Mouse (Mus musculus) spleen, adult 12 weeks (tissue): ENCODE measurements around the gene Aloxe3.

Experiments used
- DNase-seq: peaks from one replicate; pipeline ENCODE4 v3.0.0; 2022; ENCODE audit warnings: low spot score

The Aloxe3 gene

GRCm38 (mm10) chr11:69125041-69125851 is 450 bp upstream of the Aloxe3 start:
- peak; percentile 73 for DNase-seq

- no peak for DNase-seq
Measured at GRCm38 (mm10) chr11:69125919-69126705, 416 bp downstream of the Aloxe3 start.

- DNase-seq: no peak
Measured at GRCm38 (mm10) chr11:69126706-69127095, 1.0 kb downstream of the Aloxe3 start.

- no peak for DNase-seq
Measured at GRCm38 (mm10) chr11:69128426-69129122, 2.9 kb downstream of the Aloxe3 start.

GRCm38 (mm10) chr11:69133566-69133922 is 7.8 kb downstream of the Aloxe3 start:
- DNase-seq: no peak

- no peak for DNase-seq
Measured at GRCm38 (mm10) chr11:69133923-69134621, 8.4 kb downstream of the Aloxe3 start.

- DNase-seq: no peak
Measured at GRCm38 (mm10) chr11:69134622-69134968, 8.9 kb downstream of the Aloxe3 start.

- DNase-seq: no peak
Measured at GRCm38 (mm10) chr11:69135361-69135760, 9.7 kb downstream of the Aloxe3 start.

- DNase-seq: no peak
Measured at GRCm38 (mm10) chr11:69147546-69147945, 21.9 kb downstream of the Aloxe3 start.

- no peak for DNase-seq
Measured at GRCm38 (mm10) chr11:69148451-69148960, 22.8 kb downstream of the Aloxe3 start.

GRCm38 (mm10) chr11:69149728-69150127 is 24.0 kb downstream of the Aloxe3 start:
- DNase-seq: no peak

GRCm38 (mm10) chr11:69150444-69150843 is 24.7 kb downstream of the Aloxe3 start:
- DNase-seq: peak; percentile 21

- no peak for DNase-seq
Measured at GRCm38 (mm10) chr11:69151004-69151403, 25.3 kb downstream of the Aloxe3 start.

- no peak for DNase-seq
Measured at GRCm38 (mm10) chr11:69153831-69154230, 28.1 kb downstream of the Aloxe3 start.

GRCm38 (mm10) chr11:69155351-69155750 is 29.7 kb downstream of the Aloxe3 start:
- DNase-seq: no peak

GRCm38 (mm10) chr11:69156800-69157199 is 31.1 kb downstream of the Aloxe3 start, which contains the start of gene Alox12b:
Gene Alox12b, plus strand, starts transcription at chr11:69156989.
- no peak for DNase-seq

- no peak for DNase-seq
Measured at GRCm38 (mm10) chr11:69169313-69169712, 43.6 kb downstream of the Aloxe3 start.

GRCm38 (mm10) chr11:69171626-69172025 is 45.9 kb downstream of the Aloxe3 start:
- DNase-seq: no peak

GRCm38 (mm10) chr11:69172606-69173005 is 46.9 kb downstream of the Aloxe3 start:
- DNase-seq: no peak

GRCm38 (mm10) chr11:69174722-69175121 is 49.0 kb downstream of the Aloxe3 start:
- no peak for DNase-seq

GRCm38 (mm10) chr11:69178525-69178924 is 52.8 kb downstream of the Aloxe3 start:
- DNase-seq: no peak

GRCm38 (mm10) chr11:69179512-69179911 is 53.8 kb downstream of the Aloxe3 start:
- no peak for DNase-seq
